Mouse (Mus musculus) forebrain, postnatal 0 days (tissue): ENCODE data around the gene Cilp. TPM values are rescaled to one million over a fixed set of nuclear protein-coding genes. Genes with fewer than 3 reads are reported as not detected.
"Not testable (repeated sequence)": the region's sequence is repeated elsewhere in the genome, so short reads cannot be mapped to it uniquely, and the experiment has no call there.

Experiments
- ATAC-seq: fragments of 200-750 bp; cut with Nextera tagmentation; 2 replicates; pipeline ENCODE4 v1.8.0; 2017; ENCODE audit warnings: mild to moderate bottlenecking, moderate library complexity
- DNase-seq: peaks from one replicate; pipeline ENCODE4 v3.0.0-alpha.2; 2015
- H3K27ac ChIP-seq: fragments of 300-500 bp; sonication (generic); 2 replicates; pipeline ENCODE4 v1.5.1; 2014; ENCODE audit warnings: low read depth, mild to moderate bottlenecking, antibody characterized with exemption, low read length, moderate library complexity, mixed read lengths
- H3K27me3 ChIP-seq: fragments of 300-500 bp; sonication (generic); 2 replicates; pipeline ENCODE4 v1.6.1; 2014; ENCODE audit warnings: mild to moderate bottlenecking, low read length, mixed read lengths; ENCODE audit not compliant: insufficient read depth
- H3K36me3 ChIP-seq: fragments of 300-500 bp; sonication (generic); 2 replicates; pipeline ENCODE4 v1.6.1; 2014; ENCODE audit warnings: mild to moderate bottlenecking, moderate library complexity; ENCODE audit not compliant: insufficient read depth
- H3K4me1 ChIP-seq: fragments of 300-500 bp; sonication (generic); 2 replicates; pipeline ENCODE4 v1.6.1; 2014; ENCODE audit warnings: antibody characterized with exemption; ENCODE audit not compliant: insufficient read depth
- H3K4me2 ChIP-seq: fragments of 300-500 bp; sonication (generic); 2 replicates; pipeline ENCODE4 v1.6.1; 2014; ENCODE audit warnings: low read depth, mild to moderate bottlenecking, moderate library complexity
- H3K4me3 ChIP-seq: fragments of 300-500 bp; sonication (generic); 2 replicates; pipeline ENCODE4 v1.5.1; 2014; ENCODE audit warnings: low read depth, low read length, mixed read lengths
- H3K9ac ChIP-seq: fragments of 300-500 bp; sonication (generic); 2 replicates; pipeline ENCODE4 v1.6.1; 2014; ENCODE audit warnings: mild to moderate bottlenecking
- H3K9me3 ChIP-seq: fragments of 300-500 bp; sonication (generic); 2 replicates; pipeline ENCODE4 v1.6.1; 2016; ENCODE audit warnings: low read length
- CTCF ChIP-seq: sonication (generic); IDR thresholded peaks from 2 replicates; pipeline ENCODE4 v1.5.1; 2016; ENCODE audit warnings: antibody characterized with exemption, control low read depth, low read depth
- WGBS: fragments of 180-500 bp; shearing (Covaris S2); extraction: QIAGEN DNeasy Blood & Tissue Kit; methylation state at CpG from one replicate; pipeline ENCODE4 v1.1.7; 2014; 5-methylcytosine and 5-hydroxymethylcytosine counted together
- polyA plus RNA-seq: library from polyadenylated mRNA; unstranded; fragments of >200 nt; fragmentation: Nextera tagmentation; extraction: Ambion mirVana; gene quantifications from 2 replicates; pipeline ENCODE4 v1.2.1, GENCODE M21; 2015
- total RNA-seq: library from RNA; depleted of rRNA; stranded (reverse); fragments of >200 nt; gene quantifications from 2 replicates; pipeline ENCODE4 v1.2.3, GENCODE M21; 2014; rRNA removed

The Cilp gene
- total RNA-seq: 0.14 and 0.46 TPM in 2 replicates
- 0.09 and 0.16 TPM in 2 replicates for polyA plus RNA-seq

- Histone ChIP-seq H3K36me3 (no peaks in the 10 kb centered on the region), H3K4me1 (0 out of 2 replicates have a peak, but pooled peaks cover 2% of the 10 kb centered on the region), H3K9ac (no peak within 1 kb of the TSS), H3K4me2 (no peak within 1 kb of the TSS), H3K9me3 (no peaks in the 10 kb centered on the region), H3K27me3 (no peaks in the 10 kb centered on the region), H3K27ac (no peak within 1 kb of the TSS), H3K4me3 (no peak within 1 kb of the TSS)
- 46% methylated on average over 5 of the region's 5 CpGs for WGBS
- ATAC-seq (no peak), DNase-seq (no peak)
- no peak for TF ChIP-seq CTCF
Observed at GRCm38 (mm10) chr9:65264959-65265358, at the start of gene Cilp. Cilp (plus strand) TSS chr9:65265180.

GRCm38 (mm10) chr9:65215494-65216126, 49.4 kb upstream of the Cilp start:
- H3K27ac ChIP-seq: peak overlapping the region; percentile 85
- H3K9ac ChIP-seq: peak overlapping the region; percentile 89
- no peaks in the 10 kb centered on the region for H3K36me3 ChIP-seq
- 12% methylated on average over 31 of the region's 31 CpGs for WGBS
- DNase-seq (no peak), ATAC-seq (no peak; the same call in 1 of the 2 replicates)
- H3K27me3 ChIP-seq: no peaks in the 10 kb centered on the region
- H3K4me2 ChIP-seq: peak overlapping the region; percentile 96
- no peak for TF ChIP-seq CTCF
- H3K4me3 ChIP-seq: peak overlapping the region; percentile 61
- H3K9me3 ChIP-seq: no peaks in the 10 kb centered on the region
- H3K4me1 ChIP-seq: 0 out of 2 replicates have a peak, but pooled peaks cover 2% of the 10 kb centered on the region

- Histone ChIP-seq H3K9me3 (no peaks in the 10 kb centered on the region), H3K4me3 (no peak overlapping the region), H3K27me3 (no peaks in the 10 kb centered on the region), H3K9ac (no peak overlapping the region), H3K4me1 (0 out of 2 replicates have a peak, but pooled peaks cover 2% of the 10 kb centered on the region), H3K4me2 (no peak overlapping the region), H3K36me3 (no peaks in the 10 kb centered on the region), H3K27ac (no peak overlapping the region)
- 67% methylated on average over 8 of the region's 8 CpGs for WGBS
- ATAC-seq: no peak
- DNase-seq: no peak
- no peak for TF ChIP-seq CTCF
Observed at GRCm38 (mm10) chr9:65216972-65217371, 48.0 kb upstream of the Cilp start.

- WGBS: 72% methylated on average over 6 of the region's 6 CpGs
- Histone ChIP-seq H3K4me2 (no peak overlapping the region), H3K9ac (no peak overlapping the region), H3K27me3 (no peaks in the 10 kb centered on the region), H3K4me1 (0 out of 2 replicates have a peak, but pooled peaks cover 2% of the 10 kb centered on the region), H3K36me3 (no peaks in the 10 kb centered on the region), H3K9me3 (no peaks in the 10 kb centered on the region), H3K4me3 (no peak overlapping the region), H3K27ac (no peak overlapping the region)
- no peak for TF ChIP-seq CTCF
- no peak for DNase-seq
- no peak for ATAC-seq
Observed at GRCm38 (mm10) chr9:65217661-65218060, 47.3 kb upstream of the Cilp start.

GRCm38 (mm10) chr9:65218916-65219315, 46.1 kb upstream of the Cilp start:
- ATAC-seq: no peak

GRCm38 (mm10) chr9:65220398-65220797, 44.6 kb upstream of the Cilp start:
- H3K27me3 ChIP-seq, H3K9ac ChIP-seq, H3K4me1 ChIP-seq, H3K36me3 ChIP-seq, ATAC-seq, H3K4me2 ChIP-seq, H3K9me3 ChIP-seq, DNase-seq, H3K4me3 ChIP-seq, H3K27ac ChIP-seq: not testable (repeated sequence)
- WGBS: 41% methylated on average over 3 of the region's 3 CpGs
- peak; percentile 42 for TF ChIP-seq CTCF

More at GRCm38 (mm10) chr9:65218916-65219315, 46.1 kb upstream of the Cilp start:
- no peak overlapping the region for H3K27ac ChIP-seq
- 0 out of 2 replicates have a peak, but pooled peaks cover 2% of the 10 kb centered on the region for H3K4me1 ChIP-seq
- 59% methylated on average over 1 of the region's 1 CpGs for WGBS
- no peak for TF ChIP-seq CTCF
- no peaks in the 10 kb centered on the region for H3K36me3 ChIP-seq
- no peak for DNase-seq
- H3K9me3 ChIP-seq: no peaks in the 10 kb centered on the region
- no peaks in the 10 kb centered on the region for H3K27me3 ChIP-seq
- H3K4me3 ChIP-seq: no peak overlapping the region
- H3K4me2 ChIP-seq: no peak overlapping the region
- H3K9ac ChIP-seq: no peak overlapping the region

- H3K4me3 ChIP-seq: no peak overlapping the region
- DNase-seq: no peak
- no peaks in the 10 kb centered on the region for H3K9me3 ChIP-seq
- H3K36me3 ChIP-seq: no peaks in the 10 kb centered on the region
- H3K27ac ChIP-seq: no peak overlapping the region
- no peak overlapping the region for H3K4me2 ChIP-seq
- 74% methylated on average over 6 of the region's 6 CpGs for WGBS
- no peak for ATAC-seq
- no peak for TF ChIP-seq CTCF
- H3K4me1 ChIP-seq: no peaks in the 10 kb centered on the region
- H3K27me3 ChIP-seq: no peaks in the 10 kb centered on the region
- H3K9ac ChIP-seq: no peak overlapping the region
Observed at GRCm38 (mm10) chr9:65223927-65224326, 41.1 kb upstream of the Cilp start.
